Mouse (Mus musculus) kidney, postnatal 10 days (tissue): ENCODE measurements around the gene Klf11.

ENCODE experiments used
- DNase-seq: peaks from one replicate; pipeline ENCODE4 v3.0.0; 2021; ENCODE audit warnings: mixed read lengths

The Klf11 gene

GRCm38 (mm10) chr12:24705502-24706263 is 54.6 kb downstream of the Klf11 start:
- no peak for DNase-seq

GRCm38 (mm10) chr12:24706764-24707479 is 55.8 kb downstream of the Klf11 start:
- peak; percentile 77 for DNase-seq

DNA sequence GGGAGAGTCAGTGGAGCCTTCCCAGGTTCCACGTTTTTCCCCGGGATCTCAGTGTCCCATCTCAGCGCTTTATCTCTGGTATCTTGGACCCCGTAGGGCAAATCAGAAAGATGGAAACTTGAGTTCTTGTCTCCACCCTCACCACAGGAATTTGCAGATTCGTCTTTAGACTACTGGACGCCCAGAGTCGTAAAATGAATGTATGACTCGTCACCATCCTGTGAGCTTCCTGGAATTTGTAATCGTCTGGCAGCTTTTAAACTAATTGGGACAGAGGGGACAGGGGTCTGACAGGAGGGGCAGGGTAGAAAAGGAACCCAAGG is 56.4 kb downstream of the Klf11 start:
- DNase-seq = no peak

DNA sequence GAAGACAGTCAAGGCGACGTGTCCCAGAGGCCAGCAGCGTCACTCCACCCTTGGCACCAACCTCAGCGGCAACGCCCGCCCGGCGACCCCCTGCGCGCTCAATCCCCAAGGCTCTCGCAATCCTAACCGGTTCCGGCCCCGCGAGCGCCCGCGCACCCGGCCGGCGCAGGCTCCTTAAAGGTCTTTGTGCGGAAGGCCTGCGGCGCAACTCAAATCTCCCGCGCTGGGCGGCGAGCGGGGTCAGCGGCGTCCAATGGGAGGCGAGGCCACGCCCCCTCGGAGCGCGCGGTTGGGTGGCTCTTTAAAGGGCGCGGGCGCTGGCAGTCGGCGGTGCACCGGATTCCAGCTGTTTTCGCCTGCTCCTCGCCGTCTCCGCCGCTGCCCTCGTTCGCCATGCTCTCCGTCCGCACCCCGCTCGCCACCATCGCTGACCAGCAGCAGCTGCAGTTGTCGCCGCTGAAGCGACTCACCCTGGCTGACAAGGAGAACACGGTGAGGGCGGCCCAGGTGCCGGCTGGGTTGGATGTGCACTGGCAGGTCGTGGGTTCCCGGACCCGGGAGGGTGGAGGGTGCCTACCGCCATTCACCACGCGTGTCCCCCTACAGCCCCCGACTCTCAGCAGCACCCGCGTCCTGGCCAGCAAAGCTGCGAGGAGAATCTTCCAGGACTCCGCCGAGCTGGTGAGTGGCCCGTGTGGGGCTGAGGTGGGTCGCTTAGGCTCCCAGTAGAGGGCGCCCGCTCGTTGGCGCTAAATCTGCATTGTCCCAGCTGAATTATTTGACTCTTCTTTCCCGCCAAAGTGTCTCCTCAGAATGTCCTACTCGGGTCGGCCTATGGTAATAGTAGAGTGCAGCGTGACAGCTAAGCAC is 57.1 kb downstream of the Klf11 start, which contains the start of gene Rrm2:
Rrm2 (plus strand) TSS at position 288 of the 870 bp plus-strand sequence.
- peak; percentile 98 for DNase-seq

DNA sequence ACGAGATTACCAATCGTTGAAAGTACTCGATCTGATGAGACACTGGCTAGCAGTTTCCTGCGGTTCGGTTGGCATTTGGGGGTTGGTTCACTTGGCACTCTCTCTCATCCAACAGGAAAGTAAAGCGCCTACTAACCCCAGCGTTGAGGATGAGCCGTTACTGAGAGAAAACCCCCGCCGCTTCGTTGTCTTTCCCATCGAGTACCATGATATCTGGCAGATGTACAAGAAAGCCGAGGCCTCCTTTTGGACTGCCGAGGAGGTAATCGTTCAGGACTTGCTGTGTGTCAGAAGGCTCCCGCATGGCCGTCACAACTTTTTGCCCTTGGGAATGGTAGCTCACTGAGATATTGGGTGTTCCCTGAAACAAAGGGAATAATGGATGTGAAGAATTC is 57.7 kb downstream of the Klf11 start:
- DNase-seq = no peak

DNA sequence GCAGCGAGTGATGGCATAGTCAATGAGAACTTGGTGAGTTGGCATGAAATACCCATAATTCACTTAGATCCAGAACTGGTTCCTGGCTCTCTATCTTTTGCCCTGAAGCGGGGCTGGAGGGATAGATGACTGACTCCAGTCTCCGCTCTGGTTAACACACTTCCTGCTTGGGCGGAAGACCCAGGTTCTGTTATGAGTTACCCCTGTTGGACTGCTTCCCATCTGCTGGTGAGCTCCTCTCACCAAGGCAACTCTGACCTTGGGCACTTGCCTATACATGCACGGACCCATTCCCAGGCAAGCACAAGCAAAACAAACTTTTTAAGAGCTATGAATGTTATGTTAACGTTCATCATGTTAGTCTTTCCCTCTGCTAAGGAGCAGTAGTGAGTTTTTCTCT is 58.3 kb downstream of the Klf11 start:
- peak; percentile 43 for DNase-seq

DNA sequence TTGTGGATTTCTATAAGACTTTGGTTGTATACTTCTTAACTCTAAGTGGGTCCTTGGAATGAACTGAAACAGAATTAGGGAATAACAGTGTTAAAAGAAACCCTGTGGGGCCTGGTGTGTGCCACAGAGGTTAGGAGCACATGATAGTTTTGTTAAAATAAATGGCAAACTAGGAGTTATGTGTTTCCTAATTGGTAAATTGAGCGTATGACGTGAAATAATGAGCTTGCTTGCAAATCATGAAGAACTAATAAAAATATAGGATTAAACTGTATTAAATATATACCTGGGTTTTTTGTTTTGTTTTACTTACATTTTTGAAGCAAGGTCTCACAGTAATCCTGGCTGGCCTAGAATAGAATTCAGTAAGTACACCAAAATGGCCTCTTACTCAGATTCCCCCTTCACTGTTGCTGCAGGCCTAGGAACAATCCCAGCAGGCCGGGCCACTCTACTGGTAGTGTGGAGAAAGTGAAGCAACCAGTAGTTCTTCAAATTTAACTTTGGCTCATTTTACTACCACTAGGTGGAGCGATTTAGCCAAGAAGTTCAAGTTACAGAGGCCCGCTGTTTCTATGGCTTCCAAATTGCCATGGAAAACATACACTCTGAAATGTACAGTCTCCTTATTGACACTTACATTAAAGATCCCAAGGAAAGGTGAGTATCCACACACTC is 58.9 kb downstream of the Klf11 start:
- DNase-seq = peak; percentile 76

DNA sequence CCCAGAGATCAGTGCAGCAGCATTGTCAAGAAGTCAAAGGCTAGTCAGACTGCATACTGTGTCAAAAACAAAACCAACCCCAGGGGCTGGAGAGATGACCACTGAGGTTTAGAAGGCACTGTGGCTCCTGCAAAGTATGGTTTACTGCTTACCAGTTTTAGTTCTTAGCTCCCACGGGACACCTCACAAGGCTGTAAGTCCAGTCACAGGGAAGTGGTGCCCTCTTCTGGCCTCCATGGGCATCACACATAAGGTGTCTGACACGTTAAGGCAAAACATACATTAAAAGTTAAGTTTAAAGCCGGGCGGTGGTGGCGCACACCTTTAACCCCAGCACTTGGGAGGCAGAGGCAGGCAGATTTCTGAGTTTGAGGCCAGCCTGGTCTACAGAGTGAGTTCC is 59.6 kb downstream of the Klf11 start:
- DNase-seq = peak; percentile 48
